Mouse (Mus musculus) gastrocnemius, adult 2 months (tissue): ENCODE data around the gene Zfp3. TPM values are rescaled to one million over a fixed set of nuclear protein-coding genes. Genes with fewer than 3 reads are reported as not detected.
A peak's percentile ranks its signal among the peaks of the same experiment; 100 is the strongest.
"Not testable (repeated sequence)": the region's sequence is repeated elsewhere in the genome, so short reads cannot be mapped to it uniquely, and the experiment has no call there.

Experiments used
- DNase-seq: peaks from one replicate; pipeline ENCODE4 v3.0.0; 2022
- H3K27ac ChIP-seq: fragments of 200-600 bp; 2 replicates; pipeline ENCODE4 v1.8.1; 2022; ENCODE audit warnings: mild to moderate bottlenecking
- H3K4me3 ChIP-seq: fragments of 200-600 bp; 2 replicates; pipeline ENCODE4 v1.8.1; 2022; ENCODE audit warnings: mild to moderate bottlenecking, moderate library complexity
- CTCF ChIP-seq: fragments of 200-600 bp; IDR thresholded peaks from 2 replicates; pipeline ENCODE4 v1.8.1; 2022; ENCODE audit warnings: antibody characterized with exemption, mild to moderate bottlenecking, moderate library complexity
- intact Hi-C: fragments of 180-260 bp; cut with DNase I; formaldehyde crosslinking; loops from one replicate; pipeline ENCODE4 v1.15.1; 2025
- total RNA-seq, 2 experiments: library from RNA; stranded (reverse); gene quantifications; 2 replicates each; pipeline ENCODE4 v1.2.3; 2021

Zfp3 gene
- total RNA-seq, 2 experiments from 2014 or later = 10.7 to 10.8 TPM

DNA sequence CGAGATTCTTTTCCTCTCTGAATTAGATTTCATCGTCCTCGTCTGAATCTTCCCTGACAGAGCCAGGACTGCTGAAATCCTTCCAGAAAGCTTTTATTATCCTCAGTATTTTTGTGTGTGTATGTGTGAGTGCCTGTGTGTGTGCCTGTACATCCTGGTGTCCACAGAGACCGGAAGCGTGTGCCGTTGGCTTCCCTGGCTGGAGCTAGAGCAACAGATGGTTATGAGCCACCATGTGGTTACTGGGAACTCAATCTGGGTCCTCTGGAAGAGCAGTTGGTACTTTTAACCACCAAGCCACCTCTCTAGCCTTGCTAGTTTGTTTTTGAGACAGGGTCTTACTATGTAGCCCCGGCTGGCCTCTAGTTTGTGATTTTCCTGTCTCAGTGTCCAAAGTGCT lies 21.9 kb upstream of the Zfp3 start:
- intact Hi-C loops = no loop called here
- H3K4me3 ChIP-seq = no peak overlapping the region
- H3K27ac ChIP-seq = no peak overlapping the region
- no peak for DNase-seq
- no peak for TF ChIP-seq CTCF

DNA sequence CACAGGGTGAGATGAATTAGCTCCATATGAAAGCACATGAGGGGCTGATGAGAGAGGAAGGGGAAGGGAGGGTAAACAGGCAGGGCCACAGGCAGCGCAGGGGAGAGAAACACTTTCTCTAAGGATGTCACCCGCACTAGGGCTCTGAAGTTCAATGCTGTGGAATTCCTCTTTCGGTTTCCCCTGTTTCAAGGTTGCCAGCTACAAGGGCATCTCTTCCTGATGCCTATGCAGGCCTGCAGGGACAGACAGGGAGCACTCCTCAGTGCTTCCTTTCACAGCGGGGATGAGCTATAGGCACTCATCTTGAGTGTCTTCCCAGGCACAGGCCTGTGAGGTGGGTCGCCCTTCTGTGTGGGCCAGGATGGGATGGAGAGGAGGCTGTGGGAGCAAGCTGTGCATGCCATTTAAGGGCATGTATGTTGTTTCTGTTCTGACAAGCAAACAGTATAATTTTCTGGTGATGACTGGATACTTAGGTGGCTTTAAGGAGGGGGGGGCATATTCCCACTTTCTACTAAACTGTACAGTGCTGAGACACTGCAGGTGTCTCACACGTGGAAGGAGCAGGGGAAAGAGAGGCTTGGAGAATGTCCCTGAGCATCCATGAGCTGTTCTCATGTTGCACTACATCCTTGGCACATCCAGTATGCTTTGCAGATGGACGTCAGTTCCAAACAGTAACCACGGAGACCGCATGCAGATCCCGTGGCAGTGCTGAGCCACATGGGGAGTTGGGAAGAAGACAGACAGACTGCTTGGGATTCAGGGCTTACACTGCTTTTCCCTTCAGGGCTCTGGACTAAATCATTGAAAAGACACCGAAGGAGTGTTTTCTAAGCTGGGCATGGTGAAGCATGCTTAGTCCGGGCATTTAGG lies 21.2 kb upstream of the Zfp3 start:
- intact Hi-C loops = no loop called here
- H3K4me3 ChIP-seq = no peak overlapping the region
- no peak for TF ChIP-seq CTCF

DNA sequence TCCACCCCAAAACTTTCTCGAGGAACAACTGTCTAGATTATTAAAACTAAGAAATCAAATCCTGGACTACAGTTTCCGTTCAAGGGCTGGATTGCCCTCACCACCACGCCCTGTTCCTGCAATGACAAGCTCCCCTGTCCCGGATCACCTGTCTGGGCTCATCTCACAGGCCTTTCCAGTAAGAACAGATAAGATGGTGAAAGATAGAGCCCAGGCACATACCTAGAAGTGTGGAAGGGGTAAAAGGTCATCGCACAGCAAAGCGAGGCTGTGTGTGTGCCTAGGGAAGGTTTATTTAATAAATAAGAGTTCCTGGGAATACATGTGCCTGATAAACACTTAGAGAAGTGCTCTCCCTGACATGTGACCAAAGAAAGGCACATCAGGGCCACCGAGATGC lies 18.4 kb upstream of the Zfp3 start:
- intact Hi-C loops = no loop called here
- DNase-seq = no peak
- no peak overlapping the region for H3K4me3 ChIP-seq
- no peak for TF ChIP-seq CTCF
- H3K27ac ChIP-seq = no peak overlapping the region

More for the DNA sequence above, 21.2 kb upstream of the Zfp3 start:
- no peak for DNase-seq
- no peak overlapping the region for H3K27ac ChIP-seq

DNA sequence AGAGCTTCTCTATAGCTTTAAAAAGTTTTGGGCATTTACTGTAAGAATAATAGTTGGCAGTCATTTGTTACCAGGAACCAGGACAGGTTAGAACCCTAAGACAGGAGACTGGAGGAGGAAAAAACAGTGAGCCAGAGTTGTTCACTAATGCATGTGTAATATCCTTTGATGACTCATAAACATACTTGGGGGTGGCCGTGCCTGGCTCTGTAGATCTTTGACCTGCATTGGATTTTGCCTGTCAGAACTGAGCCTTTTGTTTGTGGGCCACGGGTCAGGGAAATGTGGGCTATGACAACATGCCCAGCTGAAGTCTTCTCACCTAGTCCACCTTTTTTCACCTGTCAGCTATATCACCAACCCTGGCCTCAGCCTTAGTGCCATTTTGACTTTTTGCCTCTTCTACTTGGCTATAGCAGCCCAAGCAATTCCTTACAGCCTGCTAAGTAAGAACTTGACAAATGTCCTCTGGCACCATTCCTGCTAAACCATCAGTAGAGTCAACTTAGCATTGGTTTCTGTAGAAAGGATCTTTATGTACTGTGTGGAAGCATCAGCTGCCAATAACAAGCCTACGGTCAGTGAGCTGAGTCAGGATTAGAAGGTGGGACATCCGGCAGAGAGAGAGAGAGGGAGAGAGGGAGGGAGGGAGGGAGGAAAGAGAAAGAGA lies 16.0 kb upstream of the Zfp3 start:
- H3K4me3 ChIP-seq = no peak overlapping the region
- TF ChIP-seq CTCF = no peak
- no peak for DNase-seq
- intact Hi-C loops = no loop called here
- no peak overlapping the region for H3K27ac ChIP-seq

DNA sequence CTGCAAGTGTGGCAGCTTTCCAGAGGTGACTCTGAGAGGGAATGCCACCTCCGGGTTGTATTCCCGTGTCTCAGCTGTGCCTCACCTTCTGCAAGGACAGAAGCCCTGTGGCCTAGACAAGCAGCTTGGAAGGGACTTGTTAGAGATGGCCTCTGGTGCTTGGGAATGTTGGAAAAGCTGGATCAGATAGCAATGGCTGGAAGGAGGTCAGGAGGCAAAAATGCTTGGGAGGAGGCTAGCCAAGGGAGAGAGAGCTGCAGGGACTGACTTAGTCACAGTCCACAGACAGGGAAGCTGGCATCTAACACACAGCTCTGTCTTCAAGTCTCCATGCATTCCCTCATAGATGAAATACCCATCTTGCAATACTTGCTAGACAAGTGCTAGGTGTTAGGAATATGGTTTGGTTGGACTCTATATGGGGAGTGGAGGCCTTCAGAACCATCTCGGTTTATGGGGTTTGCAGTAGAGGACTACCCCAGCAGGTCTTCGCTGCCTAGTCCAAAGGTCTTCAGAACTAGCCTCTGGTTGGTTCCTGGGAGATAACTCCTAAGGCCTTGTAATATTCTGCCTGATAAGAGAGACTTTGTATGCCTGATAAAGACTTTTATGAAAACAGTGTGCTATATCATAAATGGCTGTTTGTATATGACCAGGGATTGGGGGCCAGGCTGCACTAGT lies 11.5 kb upstream of the Zfp3 start:
- intact Hi-C loops = loop anchor here (5.0 to 10.0 kb wide), 2 partner anchors 135 to 338 kb away; partner anchors contain the start of genes 4930544D05Rik, Chrne and Pelp1
- no peak for DNase-seq
- no peak for TF ChIP-seq CTCF
- no peak overlapping the region for H3K27ac ChIP-seq
- H3K4me3 ChIP-seq = no peak overlapping the region

DNA sequence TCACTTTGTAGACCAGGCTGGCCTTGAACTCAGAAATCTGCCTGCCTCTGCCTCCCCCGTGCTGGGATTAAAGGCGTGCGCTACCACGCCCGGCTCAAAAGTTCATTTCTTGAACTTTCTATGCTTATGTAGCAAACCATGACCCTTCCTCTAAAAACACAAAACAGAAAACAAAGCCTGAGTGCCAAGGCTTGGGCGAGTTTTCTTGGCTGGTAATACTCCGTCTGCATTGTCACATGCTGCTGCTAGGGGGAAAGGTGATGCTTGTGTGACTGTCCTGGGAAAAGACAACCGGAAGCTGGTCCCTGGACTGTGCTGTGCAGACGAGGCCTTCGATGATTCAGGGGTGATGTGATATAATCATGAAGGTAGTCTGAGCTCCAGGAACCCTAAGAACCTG lies 10.9 kb upstream of the Zfp3 start:
- no peak overlapping the region for H3K4me3 ChIP-seq
- TF ChIP-seq CTCF = no peak
- DNase-seq = no peak
- H3K27ac ChIP-seq = no peak overlapping the region
- intact Hi-C loops = loop anchor here (5.0 to 10.0 kb wide), 2 partner anchors 136 to 338 kb away; partner anchors contain the start of genes 4930544D05Rik, Chrne and Pelp1

DNA sequence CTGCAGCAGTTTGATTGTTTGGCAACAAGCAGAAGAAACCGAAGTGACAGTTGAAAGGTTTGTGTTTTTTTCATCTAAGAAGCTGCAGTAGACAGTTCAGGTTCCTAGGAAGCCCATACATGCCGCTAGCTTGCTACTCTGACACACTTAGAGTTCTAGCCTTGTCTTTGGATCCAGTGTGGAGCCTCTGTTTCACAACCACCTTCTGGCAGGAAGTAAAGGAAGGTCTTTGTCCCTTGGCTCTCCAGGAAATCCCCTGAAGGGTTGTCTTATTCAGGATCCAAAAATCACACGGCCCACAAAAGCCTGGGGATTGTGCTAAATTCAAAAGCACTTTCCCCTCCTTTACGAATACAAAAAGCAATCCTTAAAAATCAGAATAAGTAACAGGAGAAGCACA lies 9.5 kb upstream of the Zfp3 start:
- no peak for TF ChIP-seq CTCF
- Histone ChIP-seq H3K4me3 (no peak overlapping the region), H3K27ac (no peak overlapping the region)
- DNase-seq = no peak
- intact Hi-C loops = loop anchor here (2.0 to 10.0 kb wide), 5 partner anchors 72 to 340 kb away; partner anchors contain the start of genes 4930544D05Rik, Chrne and Pelp1

DNA sequence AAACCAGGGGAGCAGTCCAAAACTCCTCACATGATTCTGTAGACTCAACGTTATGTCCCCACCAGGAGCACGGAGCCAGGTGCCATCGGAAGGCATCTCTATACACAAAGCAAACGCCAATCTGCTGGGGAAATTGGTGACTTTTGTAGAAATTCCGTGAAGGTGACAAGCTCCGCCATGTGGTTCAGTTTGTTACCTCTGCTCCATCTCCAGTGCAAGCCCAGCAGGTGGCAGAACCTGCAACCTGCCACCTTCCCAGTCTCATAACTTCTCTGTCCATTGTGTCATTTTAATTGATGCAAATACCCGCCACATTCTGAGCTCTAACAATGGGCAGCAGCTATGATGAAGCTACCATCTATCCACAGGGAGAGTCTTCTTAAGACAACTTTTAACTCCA lies 9.1 kb upstream of the Zfp3 start:
- intact Hi-C loops = loop anchor here (2.0 to 10.0 kb wide), 5 partner anchors 72 to 340 kb away; partner anchors contain the start of genes 4930544D05Rik, Chrne and Pelp1
- Histone ChIP-seq H3K27ac (no peak overlapping the region), H3K4me3 (no peak overlapping the region)
- no peak for TF ChIP-seq CTCF
- no peak for DNase-seq

DNA sequence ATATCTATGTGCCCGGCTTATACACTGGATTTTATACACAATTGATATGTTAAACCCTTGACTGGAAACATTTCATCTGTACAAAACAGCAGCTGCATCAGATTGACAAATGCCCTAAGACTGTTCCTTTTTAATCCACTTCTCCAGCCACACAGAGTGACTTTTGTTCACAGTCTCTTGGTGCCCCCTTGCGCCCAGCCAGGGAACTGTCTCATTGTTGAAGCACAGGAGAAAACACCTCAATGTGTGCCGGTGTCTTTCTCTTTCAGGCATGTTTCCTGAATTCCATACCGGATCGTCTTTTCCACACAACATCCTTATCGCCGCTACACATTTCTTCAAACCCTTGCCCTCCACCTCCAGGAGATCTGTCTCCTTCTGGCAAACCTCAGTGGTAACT lies 8.4 kb upstream of the Zfp3 start:
- DNase-seq = peak; percentile 83
- intact Hi-C loops = loop anchor here (2.0 to 10.0 kb wide), 4 partner anchors 73 to 341 kb away; partner anchors contain the start of gene Pelp1
- Histone ChIP-seq H3K27ac (no peak overlapping the region), H3K4me3 (no peak overlapping the region)
- peak; percentile 97 for TF ChIP-seq CTCF

DNA sequence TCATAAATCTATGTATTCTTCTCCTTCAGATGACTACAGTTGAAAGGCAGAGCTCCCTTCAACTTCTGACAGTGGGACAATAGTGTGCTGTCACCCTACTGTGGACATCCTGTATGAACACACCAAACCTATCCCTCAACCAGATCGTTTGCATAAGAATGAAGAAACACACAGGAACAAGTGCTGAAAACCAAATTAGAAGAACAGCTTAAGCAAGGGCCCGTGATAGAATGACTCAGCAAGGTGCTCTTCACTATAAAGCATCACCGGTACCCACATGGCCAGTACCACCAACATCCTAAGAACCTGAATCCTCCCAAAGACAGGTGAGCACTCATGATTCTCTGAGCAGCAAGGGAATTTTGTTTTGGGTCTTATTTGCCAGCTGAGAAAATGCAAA lies 3.6 kb upstream of the Zfp3 start:
- H3K4me3 ChIP-seq, intact Hi-C loops, DNase-seq, H3K27ac ChIP-seq: not testable (repeated sequence)

DNA sequence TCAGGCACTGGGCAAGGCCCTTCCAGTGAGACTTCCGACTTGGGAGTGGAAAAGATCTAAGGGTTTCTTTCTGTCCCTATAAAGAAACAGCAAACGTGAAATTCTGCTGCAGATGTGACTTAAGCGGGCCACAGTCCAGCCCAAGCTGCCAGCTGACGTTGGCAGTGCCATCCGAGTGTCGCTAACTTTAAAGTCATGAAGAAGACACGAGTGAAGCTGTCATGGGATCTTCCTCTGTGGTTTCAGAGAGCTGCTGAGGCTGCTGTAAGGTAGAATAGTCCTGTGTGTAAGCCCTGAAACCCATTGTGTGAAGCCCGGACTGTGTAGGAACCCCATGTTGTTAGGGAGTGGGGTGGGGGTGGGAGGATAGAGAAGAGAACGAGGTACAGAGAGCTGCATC lies 1.4 kb upstream of the Zfp3 start:
- no peak overlapping the region for H3K4me3 ChIP-seq
- intact Hi-C loops = no loop called here
- no peak for TF ChIP-seq CTCF
- H3K27ac ChIP-seq = no peak overlapping the region
- DNase-seq = peak; percentile 25

DNA sequence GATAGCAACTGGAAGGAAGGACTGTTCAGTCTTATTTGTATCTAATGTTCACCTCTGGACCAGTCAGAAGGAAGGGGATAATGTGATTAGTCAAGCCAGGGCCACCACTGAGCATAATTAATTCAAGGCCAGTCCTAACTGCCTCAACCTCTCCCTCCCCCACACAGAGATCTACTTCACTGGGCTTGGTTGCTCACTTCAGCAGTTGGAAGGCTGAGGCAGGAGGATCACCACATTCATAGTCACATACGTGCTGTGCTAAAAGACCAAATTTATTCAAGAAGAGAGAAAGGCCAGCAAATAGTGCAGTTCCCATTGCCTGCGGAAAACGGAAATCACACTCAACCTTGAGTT lies 450 bp upstream of the Zfp3 start:
- DNase-seq = no peak
- H3K27ac ChIP-seq = peak overlapping the region; percentile 95
- H3K4me3 ChIP-seq = peak overlapping the region; percentile 90
- intact Hi-C loops = no loop called here
- TF ChIP-seq CTCF = no peak
